Mouse (Mus musculus): ENCODE results near the gene Uchl3. TPM values are rescaled to one million over a fixed set of nuclear protein-coding genes. Genes with fewer than 3 reads are reported as not detected.

Uchl3 gene
- total and polyA plus RNA-seq, 2 experiments from 2014 or later: 101 to 273 TPM

DNA sequence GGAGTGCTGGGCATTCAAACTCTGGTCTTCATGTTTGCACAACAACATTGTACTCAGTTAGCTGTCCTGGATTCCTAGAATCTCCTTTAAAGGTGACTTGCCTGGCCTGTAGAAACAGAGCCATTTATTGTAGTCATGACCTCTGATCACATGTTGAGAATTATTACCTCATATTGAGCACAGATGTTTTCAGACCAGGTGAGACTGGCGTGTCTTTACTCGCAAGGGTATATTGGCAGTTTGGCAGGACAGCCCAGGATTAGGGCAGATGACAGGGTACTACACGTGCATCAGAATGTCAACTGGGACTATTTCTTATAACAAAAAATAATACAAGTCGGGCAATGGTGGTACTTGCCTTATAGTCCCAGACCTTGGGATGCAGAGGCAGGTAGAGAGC lies 3.2 kb upstream of the Uchl3 start:
- DNase-seq (no peak), ATAC-seq (no peak)
- TF ChIP-seq CTCF (IDR thresholded peaks at IDR 0.05; ENCODE audit: low read depth): no peak
- 91% methylated on average over 4 of the region's 4 CpGs for WGBS
- Histone ChIP-seq H3K4me2 (ENCODE audit: low read depth) (no peak overlapping the region), H3K9me3 (ENCODE audit: low read length) (no peaks in the 10 kb centered on the region), H3K4me3 (ENCODE audit: low read depth, low read length) (no peak overlapping the region), H3K9ac (no peak overlapping the region), H3K27ac (ENCODE audit: low read depth, low read length) (no peak overlapping the region), H3K4me1 (ENCODE audit: insufficient read depth) (peaks cover 9% of the 10 kb centered on the region; the same call in 1 of the 2 replicates), H3K36me3 (ENCODE audit: insufficient read depth) (no peaks in the 10 kb centered on the region), H3K27me3 (ENCODE audit: insufficient read depth, low read length) (no peaks in the 10 kb centered on the region)

DNA sequence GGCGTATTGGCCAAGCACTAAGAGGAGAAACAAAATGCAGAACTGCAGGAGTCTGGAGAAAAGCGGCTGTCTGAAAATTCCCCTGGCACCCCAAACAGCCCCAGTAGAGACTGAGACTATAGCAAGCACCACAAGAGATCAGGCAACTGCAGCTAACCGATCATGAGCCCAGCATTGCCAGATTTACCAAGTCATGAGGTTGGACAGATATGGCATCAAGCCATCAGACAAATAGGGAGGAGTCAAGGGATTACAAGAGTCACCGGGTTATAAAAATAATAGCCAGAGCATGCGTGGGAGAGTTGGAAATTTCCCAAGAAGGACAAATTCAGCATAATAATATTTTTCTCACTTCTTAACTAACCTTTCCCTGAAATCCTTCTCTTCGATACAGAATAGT lies 1.2 kb upstream of the Uchl3 start:
- no peak overlapping the region for H3K27ac ChIP-seq (ENCODE audit: low read depth, low read length)
- no peak for TF ChIP-seq CTCF (IDR thresholded peaks at IDR 0.05; ENCODE audit: low read depth)
- H3K9ac ChIP-seq: no peak overlapping the region
- no peaks in the 10 kb centered on the region for H3K9me3 ChIP-seq (ENCODE audit: low read length)
- H3K36me3 ChIP-seq (ENCODE audit: insufficient read depth): no peaks in the 10 kb centered on the region
- DNase-seq (no peak), ATAC-seq (no peak)
- no peak overlapping the region for H3K4me3 ChIP-seq (ENCODE audit: low read depth, low read length)
- no peaks in the 10 kb centered on the region for H3K27me3 ChIP-seq (ENCODE audit: insufficient read depth, low read length)
- H3K4me1 ChIP-seq (ENCODE audit: insufficient read depth): peaks cover 10% of the 10 kb centered on the region; the same call in 1 of the 2 replicates
- 86% methylated on average over 6 of the region's 6 CpGs for WGBS
- peak overlapping the region; percentile 88; the same call in 1 of the 2 replicates for H3K4me2 ChIP-seq (ENCODE audit: low read depth)

DNA sequence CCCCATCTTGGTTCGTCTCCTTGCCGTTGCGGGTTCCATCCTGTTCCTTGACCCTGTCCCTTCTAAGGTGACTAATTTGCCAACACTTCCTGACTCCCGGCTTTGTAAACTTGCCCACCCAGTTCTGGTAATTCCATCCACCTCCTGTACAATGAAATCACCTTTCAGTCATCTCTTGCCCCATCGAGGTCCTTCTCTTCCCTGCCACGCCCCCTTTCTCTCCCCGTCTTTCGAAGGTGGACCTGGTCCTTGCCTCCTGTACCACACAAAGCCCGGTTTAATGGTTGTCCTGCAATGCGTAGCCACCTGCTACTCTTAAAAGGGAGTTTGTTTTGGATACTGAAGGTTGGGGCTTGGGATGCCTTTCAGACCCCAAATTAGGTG lies 751 bp downstream of the Uchl3 start:
- peak overlapping the region; percentile 99 for H3K4me3 ChIP-seq (ENCODE audit: low read depth, low read length)
- no peak overlapping the region for H3K27ac ChIP-seq (ENCODE audit: low read depth, low read length)
- no peaks in the 10 kb centered on the region for H3K9me3 ChIP-seq (ENCODE audit: low read length)
- H3K36me3 ChIP-seq (ENCODE audit: insufficient read depth): 0 out of 2 replicates have a peak, but pooled peaks cover 2% of the 10 kb centered on the region
- TF ChIP-seq CTCF (IDR thresholded peaks at IDR 0.05; ENCODE audit: low read depth): no peak
- peaks cover 10% of the 10 kb centered on the region; the same call in 1 of the 2 replicates for H3K4me1 ChIP-seq (ENCODE audit: insufficient read depth)
- H3K9ac ChIP-seq: peak overlapping the region; percentile 89
- under 1% methylated on average over 9 of the region's 10 CpGs for WGBS
- peak overlapping the region; percentile 88 for H3K4me2 ChIP-seq (ENCODE audit: low read depth)
- H3K27me3 ChIP-seq (ENCODE audit: insufficient read depth, low read length): no peaks in the 10 kb centered on the region
- ATAC-seq: no peak
- DNase-seq: peak; percentile 18

DNA sequence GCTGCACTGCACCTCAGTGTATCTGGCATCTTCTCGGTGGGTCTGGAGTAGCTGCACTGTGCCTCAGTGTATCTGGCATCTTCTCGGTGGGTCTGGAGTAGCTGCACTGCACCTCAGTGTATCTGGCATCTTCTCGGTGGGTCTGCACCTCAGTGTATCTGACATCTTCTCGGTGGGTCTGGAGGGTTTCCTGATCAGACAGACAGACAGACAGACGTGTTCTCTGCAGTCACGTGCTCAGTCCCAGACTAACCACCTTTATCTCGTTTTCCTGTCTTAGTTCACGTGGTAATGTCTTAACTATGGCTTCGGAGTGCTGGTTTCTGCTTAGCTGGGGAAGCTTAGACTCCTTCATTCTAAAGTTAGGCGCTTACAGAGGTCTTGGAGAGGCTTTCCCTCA lies 2.5 kb downstream of the Uchl3 start:
- TF ChIP-seq CTCF (IDR thresholded peaks at IDR 0.05; ENCODE audit: low read depth): no peak
- H3K4me3 ChIP-seq (ENCODE audit: low read depth, low read length): no peak overlapping the region
- no peak overlapping the region for H3K27ac ChIP-seq (ENCODE audit: low read depth, low read length)
- 87% methylated on average over 10 of the region's 10 CpGs for WGBS
- H3K9me3 ChIP-seq (ENCODE audit: low read length): no peaks in the 10 kb centered on the region
- H3K27me3 ChIP-seq (ENCODE audit: insufficient read depth, low read length): no peaks in the 10 kb centered on the region
- no peak overlapping the region for H3K9ac ChIP-seq
- peaks cover 9% of the 10 kb centered on the region for H3K36me3 ChIP-seq (ENCODE audit: insufficient read depth)
- no peak for DNase-seq
- peaks cover 10% of the 10 kb centered on the region; the same call in 1 of the 2 replicates for H3K4me1 ChIP-seq (ENCODE audit: insufficient read depth)
- no peak overlapping the region for H3K4me2 ChIP-seq (ENCODE audit: low read depth)
- ATAC-seq: no peak

DNA sequence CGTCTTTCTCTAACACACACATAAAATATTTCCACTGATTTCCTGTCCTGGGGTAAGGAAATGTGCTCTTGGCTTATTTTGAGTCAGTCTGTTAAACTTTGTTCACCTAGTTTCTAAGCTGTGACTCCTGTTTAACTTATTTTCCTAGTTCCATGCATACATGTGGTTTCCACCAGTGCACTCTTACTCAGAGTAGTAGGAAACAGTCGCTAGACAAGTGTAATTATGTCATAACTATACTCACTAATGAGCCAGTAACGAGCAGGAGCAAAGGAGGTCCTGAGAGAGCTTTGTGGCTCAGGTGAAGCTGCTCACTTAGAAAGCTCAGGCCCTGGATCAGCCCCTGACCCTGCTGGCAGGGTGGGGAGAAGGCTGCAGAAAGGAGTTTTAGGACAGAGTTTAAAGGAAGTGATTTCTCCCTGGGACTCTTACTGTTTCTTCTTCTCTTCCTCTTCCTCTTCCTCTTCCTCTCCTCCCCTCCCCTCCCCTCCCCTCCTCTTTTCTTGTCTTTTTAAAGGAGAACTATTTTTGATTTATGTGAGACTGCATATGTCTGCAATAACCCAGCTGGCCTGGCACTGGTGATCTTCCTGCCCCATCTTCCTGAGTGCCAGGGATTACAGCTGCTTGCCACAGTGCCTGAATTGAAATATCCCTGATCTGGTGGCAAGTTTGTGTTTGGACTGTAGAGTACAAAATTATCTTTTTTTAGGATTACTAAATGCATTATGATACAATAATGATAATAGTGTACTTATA lies 8.1 kb downstream of the Uchl3 start:
- TF ChIP-seq CTCF (IDR thresholded peaks at IDR 0.05; ENCODE audit: low read depth): no peak
- no peaks in the 10 kb centered on the region for H3K9me3 ChIP-seq (ENCODE audit: low read length)
- peaks cover 22% of the 10 kb centered on the region for H3K36me3 ChIP-seq (ENCODE audit: insufficient read depth)
- 45% methylated on average over 3 of the region's 3 CpGs for WGBS
- no peak for ATAC-seq
- no peak for DNase-seq
- H3K4me2 ChIP-seq (ENCODE audit: low read depth): no peak overlapping the region
- H3K27ac ChIP-seq (ENCODE audit: low read depth, low read length): no peak overlapping the region
- H3K4me3 ChIP-seq (ENCODE audit: low read depth, low read length): no peak overlapping the region
- no peaks in the 10 kb centered on the region for H3K27me3 ChIP-seq (ENCODE audit: insufficient read depth, low read length)
- no peak overlapping the region for H3K9ac ChIP-seq
- no peaks in the 10 kb centered on the region for H3K4me1 ChIP-seq (ENCODE audit: insufficient read depth)

DNA sequence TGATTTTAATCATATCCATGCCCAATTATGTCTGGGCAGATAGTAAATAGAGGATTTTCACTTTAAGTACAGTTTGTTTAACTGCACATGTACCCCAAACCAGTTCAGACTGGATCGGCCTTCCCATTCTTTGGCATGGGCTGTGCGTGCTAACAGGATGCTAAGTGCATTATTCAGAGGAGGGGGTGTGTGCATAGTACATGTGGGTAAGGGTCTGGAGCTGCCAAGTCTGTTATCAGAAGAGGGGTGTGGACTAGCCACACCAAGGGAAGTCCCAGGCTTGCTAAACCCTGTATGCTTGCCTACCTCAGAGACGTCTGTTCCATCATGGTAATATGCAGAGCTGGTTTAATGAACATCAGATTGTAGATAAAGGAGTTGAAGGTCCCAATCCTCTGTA lies 10.5 kb downstream of the Uchl3 start:
- Histone ChIP-seq H3K9ac (no peak overlapping the region), H3K27me3 (ENCODE audit: insufficient read depth, low read length) (no peaks in the 10 kb centered on the region), H3K36me3 (ENCODE audit: insufficient read depth) (peaks cover 33% of the 10 kb centered on the region), H3K4me2 (ENCODE audit: low read depth) (no peak overlapping the region), H3K27ac (ENCODE audit: low read depth, low read length) (no peak overlapping the region), H3K4me1 (ENCODE audit: insufficient read depth) (no peaks in the 10 kb centered on the region), H3K4me3 (ENCODE audit: low read depth, low read length) (no peak overlapping the region), H3K9me3 (ENCODE audit: low read length) (no peaks in the 10 kb centered on the region)
- ATAC-seq (peak; percentile 47; the same call in 1 of the 2 replicates), DNase-seq (no peak)
- TF ChIP-seq CTCF (IDR thresholded peaks at IDR 0.05; ENCODE audit: low read depth): no peak
- WGBS: 75% methylated on average over 3 of the region's 3 CpGs

GRCm38 (mm10) chr14:101666056-101666455 lies 12.3 kb downstream of the Uchl3 start:
- no peak overlapping the region for H3K27ac ChIP-seq (ENCODE audit: low read depth, low read length)
- ATAC-seq (no peak), DNase-seq (no peak)
- 92% methylated on average over 7 of the region's 7 CpGs for WGBS
- no peak for TF ChIP-seq CTCF (IDR thresholded peaks at IDR 0.05; ENCODE audit: low read depth)
- H3K27me3 ChIP-seq (ENCODE audit: insufficient read depth, low read length): no peaks in the 10 kb centered on the region
- no peak overlapping the region for H3K9ac ChIP-seq
- peaks cover 38% of the 10 kb centered on the region for H3K36me3 ChIP-seq (ENCODE audit: insufficient read depth)
- no peaks in the 10 kb centered on the region for H3K9me3 ChIP-seq (ENCODE audit: low read length)
- H3K4me2 ChIP-seq (ENCODE audit: low read depth): no peak overlapping the region
- H3K4me3 ChIP-seq (ENCODE audit: low read depth, low read length): no peak overlapping the region
- no peaks in the 10 kb centered on the region for H3K4me1 ChIP-seq (ENCODE audit: insufficient read depth)
